Mouse (Mus musculus) ovary, adult 2 months (tissue): ENCODE data around the gene Itpr2. TPM values are rescaled to one million over a fixed set of nuclear protein-coding genes. Genes with fewer than 3 reads are reported as not detected.

Source experiments
- polyA plus RNA-seq: library from polyadenylated mRNA; depleted of rRNA; stranded (reverse); fragments of >200 nt; gene quantifications from 2 replicates; pipeline ENCODE4 v1.2.3, GENCODE M21; 2012; rRNA removed

Gene Itpr2
- polyA plus RNA-seq: 15.8 TPM in 2 replicates

GRCm38 (mm10) chr6:146501866-146502804 lies at the start of gene Itpr2:
Itpr2 (minus strand) TSS chr6:146502223.

Other genes starting within 250 kb of the Itpr2 start
- 83.7 and 114 TPM in 2 replicates for gene Fgfr1op2, start 75.0 kb upstream of the Itpr2 start, polyA plus RNA-seq
- gene Ints13, start 75.6 kb upstream of the Itpr2 start, polyA plus RNA-seq: 13.7 and 14.3 TPM in 2 replicates
- 17.0 and 17.3 TPM in 2 replicates for gene Med21, start 140.3 kb upstream of the Itpr2 start, polyA plus RNA-seq
- 14.9 and 16.8 TPM in 2 replicates for gene Tm7sf3, start 140.6 kb upstream of the Itpr2 start, polyA plus RNA-seq
- gene Stk38l, start 222.8 kb upstream of the Itpr2 start, polyA plus RNA-seq: 2.6 and 4.1 TPM in 2 replicates